Mouse (Mus musculus) lung, adult 2 months (tissue): ENCODE data around the gene Tnik.

Source experiments
- CTCF ChIP-seq: fragments of 200-500 bp; IDR thresholded peaks from 2 replicates; pipeline ENCODE4 v1.5.1; 2011; ENCODE audit warnings: mild to moderate bottlenecking, low read length, control low read depth; ENCODE audit not compliant: insufficient read depth
- POLR2A ChIP-seq: fragments of 200-500 bp; IDR thresholded peaks from 2 replicates; pipeline ENCODE4 v1.6.1; 2011; ENCODE audit warnings: low read depth, mild to moderate bottlenecking, control low read depth, low read length, borderline replicate concordance; ENCODE audit errors: extremely low read depth

DNA sequence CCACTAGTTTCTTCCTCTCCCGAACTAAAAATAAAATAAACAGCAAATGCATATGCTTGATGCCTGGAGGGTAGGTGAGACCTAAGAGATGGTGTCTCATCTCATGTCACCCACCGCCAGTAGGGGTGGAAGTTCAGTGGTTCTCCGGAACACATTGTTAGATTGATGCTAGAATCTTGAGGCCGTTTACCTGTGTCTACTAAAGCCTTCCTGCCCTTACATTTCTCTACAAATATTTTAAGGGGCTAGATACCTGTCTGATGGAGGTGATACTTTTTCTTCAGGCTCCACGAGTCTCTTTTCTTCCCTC lies 1.8 kb downstream of the Tnik start:
- TF ChIP-seq CTCF (no peak), POLR2A (no peak)
